Mouse (Mus musculus) C2C12 (cell line): ENCODE data around the gene Nkx1-2. TPM values are rescaled to one million over a fixed set of nuclear protein-coding genes. Genes with fewer than 3 reads are reported as not detected.

Experiments
- H3K27me3 ChIP-seq: one replicate; pipeline ENCODE4 v1.6.1; 2011; ENCODE audit not compliant: control insufficient read depth, insufficient read depth, insufficient read length
- H3K36me3 ChIP-seq: one replicate; pipeline ENCODE4 v1.6.1; 2011; ENCODE audit not compliant: control insufficient read depth, insufficient read depth
- H3K4me3 ChIP-seq: one replicate; pipeline ENCODE4 v1.5.1; 2011; ENCODE audit warnings: mild to moderate bottlenecking, control low read depth; ENCODE audit not compliant: poor library complexity, insufficient read depth, severe bottlenecking
- H3K79me2 ChIP-seq: one replicate; pipeline ENCODE4 v1.6.1; 2011; ENCODE audit not compliant: control insufficient read depth, insufficient read depth
- H3K79me3 ChIP-seq: one replicate; pipeline ENCODE4 v1.6.1; 2011; ENCODE audit warnings: low read depth, control low read depth
- H3ac ChIP-seq: one replicate; pipeline ENCODE3; 2011; ENCODE audit warnings: low read depth; ENCODE audit not compliant: control insufficient read depth, insufficient read length
- CEBPB ChIP-seq: IDR thresholded peaks from one replicate; pipeline ENCODE4 v1.6.1; 2011; ENCODE audit warnings: low read depth, mild to moderate bottlenecking, control low read depth, moderate library complexity
- CTCF ChIP-seq: IDR thresholded peaks from one replicate; pipeline ENCODE4 v1.5.1; 2011; ENCODE audit not compliant: control insufficient read depth, insufficient read depth, insufficient read length
- FOSL1 ChIP-seq: IDR thresholded peaks from one replicate; pipeline ENCODE4 v1.8.0; 2011; ENCODE audit warnings: mild to moderate bottlenecking, low read length; ENCODE audit not compliant: poor library complexity, insufficient read depth, severe bottlenecking
- MAX ChIP-seq: IDR thresholded peaks from one replicate; pipeline ENCODE4 v1.6.1; 2011; ENCODE audit warnings: mild to moderate bottlenecking, control low read depth
- MYOD1 ChIP-seq: IDR thresholded peaks from one replicate; pipeline ENCODE4 v1.6.1; 2011; ENCODE audit warnings: low read depth; ENCODE audit not compliant: control insufficient read depth, insufficient read length
- MYOG ChIP-seq: IDR thresholded peaks from one replicate; pipeline ENCODE4 v1.6.1; 2011; ENCODE audit not compliant: control insufficient read depth, insufficient read length; ENCODE audit errors: extremely low read depth
- USF1 ChIP-seq: IDR thresholded peaks from one replicate; pipeline ENCODE4 v1.6.1; 2011; ENCODE audit warnings: low read depth, mild to moderate bottlenecking, control low read depth, moderate library complexity
- polyA plus RNA-seq: library from polyadenylated mRNA; unstranded; fragments of >200 nt; fragmentation: generic; extraction: Trizol; gene quantifications from one replicate; pipeline ENCODE4 v1.2.1, GENCODE M21; 2012; ENCODE audit warnings: missing spikeins

The Nkx1-2 gene
- polyA plus RNA-seq, 1 experiment, result not detected

DNA sequence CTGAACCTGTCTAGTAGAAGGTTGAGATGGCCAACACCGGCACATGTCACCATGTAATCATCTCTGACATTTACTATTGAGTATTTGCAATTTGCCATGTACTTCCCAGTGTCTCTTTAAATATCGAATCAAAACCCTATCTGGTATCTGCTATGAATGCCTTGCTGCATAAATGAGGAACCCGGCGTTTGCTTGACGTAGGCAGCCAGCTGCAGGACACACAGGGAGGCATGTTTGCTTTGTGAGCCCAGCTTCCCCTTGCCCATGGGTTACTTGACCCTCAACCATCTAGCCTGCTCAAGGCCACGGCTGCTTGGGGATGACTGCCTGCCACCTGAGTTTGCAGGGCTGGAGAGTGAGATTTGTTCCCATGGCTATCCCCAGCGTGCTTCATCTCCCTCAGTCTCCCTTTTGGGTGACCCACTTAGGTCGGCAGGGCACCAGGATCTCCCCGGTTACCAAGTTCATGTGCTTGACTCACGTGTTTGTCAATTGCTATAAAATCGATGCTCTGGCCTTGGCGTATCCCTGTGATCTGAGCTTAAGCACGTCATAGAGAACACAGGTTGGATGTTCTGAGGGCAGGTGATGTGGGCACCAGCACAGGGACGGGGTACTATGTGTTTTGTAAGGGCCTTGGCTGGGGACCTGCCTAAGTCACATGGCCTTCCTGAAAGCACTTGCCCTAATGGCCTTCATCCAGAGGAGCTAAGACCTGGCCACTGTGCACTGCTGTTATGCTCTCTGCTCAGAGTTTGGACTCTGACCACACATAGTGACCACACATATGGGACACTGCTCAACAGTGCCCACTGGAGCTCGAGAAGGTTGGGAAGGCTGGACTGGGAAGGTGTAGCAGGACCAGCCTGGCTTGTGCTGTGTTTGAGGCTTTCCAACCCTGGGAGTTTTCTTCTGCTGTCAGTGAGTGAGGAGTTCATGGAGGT lies 20.8 kb upstream of the Nkx1-2 start:
- Histone ChIP-seq H3K36me3 (no peaks in the 10 kb centered on the region), H3K27me3 (peaks cover 23% of the 10 kb centered on the region), H3ac (no peak overlapping the region), H3K4me3 (no peak overlapping the region), H3K79me2 (no peaks in the 10 kb centered on the region), H3K79me3 (no peaks in the 10 kb centered on the region)
- TF ChIP-seq USF1, result no peak
- no peak for TF ChIP-seq FOSL1
- no peak for TF ChIP-seq MYOG
- TF ChIP-seq MAX, result no peak
- no peak for TF ChIP-seq CEBPB

DNA sequence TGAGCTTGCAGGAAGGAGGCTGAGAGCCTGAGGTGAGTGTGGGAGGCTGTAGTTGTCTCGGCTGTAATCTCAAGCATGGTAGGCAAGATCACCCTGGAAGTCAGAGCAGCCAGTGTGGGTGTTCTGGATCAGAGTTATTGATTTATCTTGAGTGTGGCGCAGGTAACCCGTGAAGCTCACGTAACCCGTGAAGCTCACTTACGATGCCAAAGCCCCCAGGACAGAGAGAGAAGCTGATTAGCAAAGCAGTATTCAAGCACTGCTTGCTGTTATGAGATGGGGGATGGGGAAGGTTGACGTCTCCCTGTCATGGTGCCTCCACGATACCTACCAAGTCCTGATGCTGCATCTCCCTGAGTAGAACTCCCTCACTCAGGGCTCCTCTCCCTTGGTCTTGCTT lies 20.1 kb upstream of the Nkx1-2 start:
- TF ChIP-seq CTCF, result no peak
- no peak for TF ChIP-seq MYOD1
- TF ChIP-seq MYOG, result no peak
- no peak for TF ChIP-seq CEBPB
- no peak for TF ChIP-seq FOSL1
- no peak for TF ChIP-seq USF1
- Histone ChIP-seq H3K79me2 (no peaks in the 10 kb centered on the region), H3K27me3 (peaks cover 22% of the 10 kb centered on the region), H3K79me3 (no peaks in the 10 kb centered on the region), H3K4me3 (no peak overlapping the region), H3K36me3 (no peaks in the 10 kb centered on the region), H3ac (no peak overlapping the region)

GRCm38 (mm10) chr7:132617021-132617564 lies 17.7 kb upstream of the Nkx1-2 start:
- no peaks in the 10 kb centered on the region for H3K79me3 ChIP-seq
- H3ac ChIP-seq, result no peak overlapping the region
- H3K4me3 ChIP-seq, result no peak overlapping the region

GRCm38 (mm10) chr7:132616391-132616790 lies 17.0 kb upstream of the Nkx1-2 start:
- Histone ChIP-seq H3K27me3 (peaks cover 17% of the 10 kb centered on the region), H3K36me3 (no peaks in the 10 kb centered on the region), H3ac (no peak overlapping the region), H3K79me3 (no peaks in the 10 kb centered on the region), H3K79me2 (no peaks in the 10 kb centered on the region), H3K4me3 (no peak overlapping the region)
- TF ChIP-seq FOSL1 (no peak), USF1 (no peak), MYOG (no peak), CEBPB (no peak), CTCF (no peak), MAX (no peak), MYOD1 (no peak)

More at GRCm38 (mm10) chr7:132617021-132617564, 17.7 kb upstream of the Nkx1-2 start:
- TF ChIP-seq CTCF (no peak), FOSL1 (no peak), MYOG (no peak)
- H3K36me3 ChIP-seq, result no peaks in the 10 kb centered on the region
- H3K27me3 ChIP-seq, result peaks cover 17% of the 10 kb centered on the region
- H3K79me2 ChIP-seq, result no peaks in the 10 kb centered on the region

GRCm38 (mm10) chr7:132615346-132615745 lies 15.9 kb upstream of the Nkx1-2 start:
- Histone ChIP-seq H3K36me3 (no peaks in the 10 kb centered on the region), H3K27me3 (peaks cover 15% of the 10 kb centered on the region), H3K79me2 (no peaks in the 10 kb centered on the region), H3K79me3 (no peaks in the 10 kb centered on the region), H3K4me3 (no peak overlapping the region), H3ac (no peak overlapping the region)
- TF ChIP-seq MYOD1 (no peak), CTCF (no peak), CEBPB (no peak), USF1 (no peak), FOSL1 (no peak), MAX (no peak), MYOG (no peak)
